Mouse (Mus musculus): ENCODE results near the gene Fam19a4.
"Not testable (repeated sequence)": the region's sequence is repeated elsewhere in the genome, so short reads cannot be mapped to it uniquely, and the experiment has no call there.

GRCm38 (mm10) chr6:96877105-96877504 lies 183.1 kb downstream of the Fam19a4 start:
- TF ChIP-seq CTCF (conservative IDR thresholded peaks at IDR 0.05; ENCODE audit: low read length); NANOG (IDR thresholded peaks at IDR 0.05; ENCODE audit: borderline replicate concordance, low read length); POU5F1 (IDR thresholded peaks at IDR 0.05; ENCODE audit: borderline replicate concordance, low read length): not testable (repeated sequence)

All from E14TG2a.4 (cell line).